Mouse (Mus musculus) bone marrow macrophage, adult 2 months (primary cell): ENCODE results near the gene Pcyt2.

Source experiments
- CTCF ChIP-seq: IDR thresholded peaks from 2 replicates; pipeline ENCODE4 v1.5.1; 2012; ENCODE audit warnings: low read depth, mild to moderate bottlenecking, low read length, moderate library complexity
- POLR2A ChIP-seq: IDR thresholded peaks from 2 replicates; pipeline ENCODE4 v1.6.1; 2012; ENCODE audit warnings: mild to moderate bottlenecking, low read depth, low read length, borderline replicate concordance

- TF ChIP-seq CTCF (no peak), POLR2A (no peak)
Measured at GRCm38 (mm10) chr11:120578024-120578693, 39.6 kb downstream of the Pcyt2 start.
